Mouse (Mus musculus) hindbrain, embryonic 12.5 days (tissue): Measurements from ENCODE around the gene Sqstm1. TPM values are rescaled to one million over a fixed set of nuclear protein-coding genes. Genes with fewer than 3 reads are reported as not detected.

Experiments
- ATAC-seq: fragments of 200-750 bp; cut with Nextera tagmentation; 2 replicates; pipeline ENCODE4 v1.8.0; 2017; ENCODE audit warnings: moderate TSS enrichment; ENCODE audit not compliant: low FRiP score
- H3K27ac ChIP-seq: fragments of 300-500 bp; sonication (generic); 2 replicates; pipeline ENCODE4 v1.5.1; 2016; ENCODE audit warnings: mild to moderate bottlenecking
- H3K27me3 ChIP-seq: fragments of 300-500 bp; sonication (generic); 2 replicates; pipeline ENCODE4 v1.6.1; 2016; ENCODE audit warnings: mild to moderate bottlenecking
- H3K36me3 ChIP-seq: fragments of 300-500 bp; sonication (generic); 2 replicates; pipeline ENCODE4 v1.6.1; 2016; ENCODE audit warnings: mild to moderate bottlenecking
- H3K4me1 ChIP-seq: fragments of 300-500 bp; sonication (generic); 2 replicates; pipeline ENCODE4 v1.6.1; 2016
- H3K4me2 ChIP-seq: fragments of 300-500 bp; sonication (generic); replicated peaks from 2 replicates; pipeline ENCODE4 v1.6.1; 2016; ENCODE audit warnings: mild to moderate bottlenecking
- H3K4me3 ChIP-seq: fragments of 300-500 bp; sonication (generic); 2 replicates; pipeline ENCODE4 v1.5.1; 2016; ENCODE audit warnings: mild to moderate bottlenecking
- H3K9ac ChIP-seq: fragments of 300-500 bp; sonication (generic); 2 replicates; pipeline ENCODE4 v1.6.1; 2016; ENCODE audit warnings: mild to moderate bottlenecking, moderate library complexity
- H3K9me3 ChIP-seq: fragments of 300-500 bp; sonication (generic); replicated peaks from 2 replicates; pipeline ENCODE4 v1.6.1; 2016; ENCODE audit warnings: mild to moderate bottlenecking
- WGBS: fragments of 180-500 bp; shearing (Covaris S2); methylation state at CpG from one replicate; pipeline ENCODE4 v1.1.7; 2016; 5-methylcytosine and 5-hydroxymethylcytosine counted together
- polyA plus RNA-seq: library from polyadenylated mRNA; unstranded; fragments of >200 nt; fragmentation: Nextera tagmentation; extraction: Ambion mirVana; gene quantifications from 2 replicates; pipeline ENCODE4 v1.2.1, GENCODE M21; 2016

Sqstm1 gene
- polyA plus RNA-seq, result 231 and 234 TPM in 2 replicates

DNA sequence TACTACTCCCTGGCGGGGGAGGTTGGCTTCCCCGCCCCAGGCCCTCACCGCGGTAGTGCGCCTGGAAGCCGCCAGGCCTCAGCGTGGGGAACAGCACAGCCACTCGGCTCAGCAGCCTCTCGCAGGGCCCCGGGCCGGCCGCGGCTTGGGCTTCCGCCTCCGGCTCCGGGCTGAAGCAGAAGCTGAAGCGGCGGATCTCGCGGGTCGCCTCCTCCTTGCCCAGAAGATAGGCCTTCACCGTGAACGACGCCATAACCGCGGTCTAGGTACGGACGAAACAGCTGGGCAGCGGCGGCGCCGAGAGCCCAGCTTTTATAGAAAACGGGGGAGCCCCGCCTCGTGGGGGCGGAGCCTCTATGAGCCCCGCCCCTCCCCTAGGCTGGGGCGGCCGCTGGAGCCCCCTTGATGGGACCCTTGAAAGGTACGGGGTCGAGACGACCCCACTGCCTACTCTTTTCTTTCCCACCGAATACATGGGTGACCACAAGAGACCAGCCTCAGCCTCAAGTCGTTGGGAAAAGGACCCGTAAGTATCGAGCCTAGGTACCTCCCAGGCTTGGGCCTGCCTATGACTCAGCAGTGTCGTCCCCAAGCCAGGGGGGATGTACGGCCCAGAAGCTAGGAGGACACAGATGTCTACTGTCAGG lies at the start of gene Sqstm1, which contains the start of gene Mgat4b:
Gene Sqstm1 (minus strand): TSS at position 323 of the 647 bp plus-strand sequence.
Gene Mgat4b (plus strand): TSS at position 386 of the 647 bp plus-strand sequence.
- peak within 1 kb of the TSS; percentile 61 for H3K4me2 ChIP-seq
- H3K4me3 ChIP-seq, result peak within 1 kb of the TSS; percentile 93
- under 1% methylated on average over 48 of the region's 48 CpGs for WGBS
- peaks cover 26% of the 10 kb centered on the region for H3K36me3 ChIP-seq
- H3K4me1 ChIP-seq, result peaks cover 17% of the 10 kb centered on the region
- no peaks in the 10 kb centered on the region for H3K27me3 ChIP-seq
- peak within 1 kb of the TSS; percentile 94 for H3K9ac ChIP-seq
- H3K9me3 ChIP-seq, result no peaks in the 10 kb centered on the region
- peak within 1 kb of the TSS; percentile 97 for H3K27ac ChIP-seq
- peak; percentile 83 for ATAC-seq

- WGBS, result 89% methylated on average over 7 of the region's 7 CpGs
- H3K36me3 ChIP-seq, result peaks cover 79% of the 10 kb centered on the region
- no peaks in the 10 kb centered on the region for H3K27me3 ChIP-seq
- H3K9me3 ChIP-seq, result no peaks in the 10 kb centered on the region; the same call in 1 of the 2 replicates
- H3K27ac ChIP-seq, result no peak overlapping the region
- ATAC-seq, result no peak
- no peak overlapping the region for H3K4me3 ChIP-seq
- H3K9ac ChIP-seq, result no peak overlapping the region
- no peaks in the 10 kb centered on the region for H3K4me1 ChIP-seq
- no peak overlapping the region for H3K4me2 ChIP-seq
These were observed 47.7 kb upstream of the Sqstm1 start for GRCm38 (mm10) chr11:50258310-50258709.

DNA sequence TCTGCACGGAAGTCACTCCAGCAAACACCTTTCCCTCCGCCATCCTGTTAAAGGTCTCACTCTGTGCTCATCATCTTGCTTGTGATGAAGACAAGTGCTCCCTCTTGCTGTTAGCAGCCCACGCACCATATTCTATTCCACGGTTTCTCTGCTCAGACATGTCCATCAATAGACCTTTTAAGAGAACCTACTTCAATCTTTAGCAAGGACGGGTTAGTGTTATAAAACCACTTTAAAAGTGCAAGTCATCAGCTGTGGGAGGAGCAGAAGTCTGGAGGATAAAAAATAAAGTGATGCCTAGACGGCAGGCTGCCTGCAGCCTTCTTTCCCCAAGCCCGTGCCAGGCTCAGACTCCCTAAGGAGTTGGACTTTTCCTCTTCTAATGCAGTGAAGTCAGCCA lies 46.0 kb upstream of the Sqstm1 start:
- H3K36me3 ChIP-seq, result peaks cover 63% of the 10 kb centered on the region

DNA sequence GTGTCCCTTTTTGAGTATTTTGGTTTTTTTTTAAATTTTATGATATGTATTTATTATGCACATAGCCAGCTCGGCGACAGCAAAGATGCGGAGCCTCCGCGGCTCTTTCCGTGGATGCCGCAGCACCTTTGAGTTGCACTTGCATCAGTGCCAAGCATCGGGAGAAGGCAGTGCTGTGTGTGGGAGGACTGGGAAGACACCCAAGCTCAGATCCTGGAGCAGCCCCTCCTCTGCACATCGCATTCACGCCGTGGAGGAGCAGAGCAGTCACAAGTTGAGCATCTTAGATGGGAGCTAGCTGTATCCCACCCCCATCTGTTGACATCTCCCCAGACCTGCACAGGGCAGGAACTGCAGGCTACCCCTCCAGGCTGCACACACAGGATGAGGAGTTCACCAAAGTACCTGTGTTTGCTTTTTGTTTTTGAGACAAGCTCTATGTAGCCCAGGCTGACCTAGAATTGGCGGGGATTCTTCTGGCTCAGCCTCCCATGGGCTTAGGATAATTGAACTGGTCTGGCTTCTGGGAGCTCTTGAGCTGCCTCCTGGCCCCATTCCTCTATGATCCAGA lies 43.5 kb upstream of the Sqstm1 start:
- Histone ChIP-seq H3K9ac (no peak overlapping the region), H3K4me1 (peaks cover 7% of the 10 kb centered on the region; the same call in 1 of the 2 replicates), H3K36me3 (peaks cover 38% of the 10 kb centered on the region), H3K27ac (no peak overlapping the region), H3K27me3 (no peaks in the 10 kb centered on the region), H3K4me3 (no peak overlapping the region), H3K9me3 (no peaks in the 10 kb centered on the region; the same call in 1 of the 2 replicates), H3K4me2 (no peak overlapping the region)
- WGBS, result 87% methylated on average over 12 of the region's 12 CpGs
- ATAC-seq, result no peak

More for the DNA sequence above, 46.0 kb upstream of the Sqstm1 start:
- H3K9me3 ChIP-seq, result no peaks in the 10 kb centered on the region; the same call in 1 of the 2 replicates
- peaks cover 7% of the 10 kb centered on the region; the same call in 1 of the 2 replicates for H3K4me1 ChIP-seq
- 91% methylated on average over 7 of the region's 7 CpGs for WGBS
- no peak for ATAC-seq
- no peak overlapping the region for H3K9ac ChIP-seq
- no peaks in the 10 kb centered on the region for H3K27me3 ChIP-seq
- H3K4me2 ChIP-seq, result no peak overlapping the region
- H3K4me3 ChIP-seq, result no peak overlapping the region
- H3K27ac ChIP-seq, result no peak overlapping the region

GRCm38 (mm10) chr11:50253393-50253792 lies 42.8 kb upstream of the Sqstm1 start:
- Histone ChIP-seq H3K9me3 (no peaks in the 10 kb centered on the region; the same call in 1 of the 2 replicates), H3K27ac (peak overlapping the region; percentile 8; the same call in 1 of the 2 replicates), H3K4me2 (no peak overlapping the region), H3K36me3 (peaks cover 31% of the 10 kb centered on the region), H3K4me3 (no peak overlapping the region), H3K27me3 (no peaks in the 10 kb centered on the region), H3K4me1 (peaks cover 7% of the 10 kb centered on the region; the same call in 1 of the 2 replicates), H3K9ac (no peak overlapping the region)
- 63% methylated on average over 1 of the region's 1 CpGs for WGBS
- no peak for ATAC-seq

DNA sequence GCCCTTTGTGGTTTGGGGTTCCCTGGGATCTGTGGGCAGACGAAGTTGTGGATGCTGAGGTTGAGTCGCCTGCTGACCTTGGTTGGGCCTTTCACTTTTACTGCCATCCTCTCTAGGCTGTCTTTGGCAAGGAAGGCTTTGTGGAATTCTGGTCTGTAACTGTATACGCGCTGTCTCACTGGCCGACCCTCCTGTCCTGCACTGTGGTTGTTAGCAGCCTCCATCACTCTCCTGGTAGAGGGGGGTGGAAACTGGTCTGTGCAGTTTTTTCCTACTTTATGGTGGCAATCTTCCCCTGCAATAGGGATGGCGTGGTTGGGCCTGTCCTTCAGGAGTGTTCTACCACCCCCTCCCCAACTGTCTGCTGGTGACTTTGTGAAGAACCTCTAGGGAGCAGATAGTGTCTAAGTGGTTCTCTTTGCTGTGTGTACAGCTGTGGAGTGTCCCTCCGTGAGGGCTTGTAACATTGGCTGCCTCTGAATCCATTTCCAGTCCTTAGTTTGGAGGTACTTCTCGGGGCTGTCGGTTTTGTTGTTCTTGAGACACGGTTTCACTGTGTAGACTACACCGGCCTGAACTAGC lies 42.1 kb upstream of the Sqstm1 start:
- H3K9me3 ChIP-seq, result no peaks in the 10 kb centered on the region
- no peaks in the 10 kb centered on the region for H3K27me3 ChIP-seq
- no peak overlapping the region for H3K9ac ChIP-seq
- H3K4me1 ChIP-seq, result peaks cover 7% of the 10 kb centered on the region; the same call in 1 of the 2 replicates
- no peak overlapping the region for H3K4me3 ChIP-seq
- WGBS, result 73% methylated on average over 11 of the region's 11 CpGs
- no peak overlapping the region for H3K4me2 ChIP-seq
- H3K36me3 ChIP-seq, result peaks cover 25% of the 10 kb centered on the region
- no peak for ATAC-seq
- peak overlapping the region; percentile 40; the same call in 1 of the 2 replicates for H3K27ac ChIP-seq

- 0 out of 2 replicates have a peak overlapping the region, but pooled peaks have one; percentile 40 for H3K27ac ChIP-seq
- H3K4me1 ChIP-seq, result peaks cover 7% of the 10 kb centered on the region; the same call in 1 of the 2 replicates
- H3K27me3 ChIP-seq, result no peaks in the 10 kb centered on the region
- no peak overlapping the region for H3K4me3 ChIP-seq
- WGBS, result 63% methylated on average over 3 of the region's 3 CpGs
- H3K36me3 ChIP-seq, result peaks cover 19% of the 10 kb centered on the region
- ATAC-seq, result no peak
- no peak overlapping the region for H3K9ac ChIP-seq
- no peak overlapping the region for H3K4me2 ChIP-seq
- no peaks in the 10 kb centered on the region for H3K9me3 ChIP-seq
These were observed 41.5 kb upstream of the Sqstm1 start for GRCm38 (mm10) chr11:50252166-50252565.

DNA sequence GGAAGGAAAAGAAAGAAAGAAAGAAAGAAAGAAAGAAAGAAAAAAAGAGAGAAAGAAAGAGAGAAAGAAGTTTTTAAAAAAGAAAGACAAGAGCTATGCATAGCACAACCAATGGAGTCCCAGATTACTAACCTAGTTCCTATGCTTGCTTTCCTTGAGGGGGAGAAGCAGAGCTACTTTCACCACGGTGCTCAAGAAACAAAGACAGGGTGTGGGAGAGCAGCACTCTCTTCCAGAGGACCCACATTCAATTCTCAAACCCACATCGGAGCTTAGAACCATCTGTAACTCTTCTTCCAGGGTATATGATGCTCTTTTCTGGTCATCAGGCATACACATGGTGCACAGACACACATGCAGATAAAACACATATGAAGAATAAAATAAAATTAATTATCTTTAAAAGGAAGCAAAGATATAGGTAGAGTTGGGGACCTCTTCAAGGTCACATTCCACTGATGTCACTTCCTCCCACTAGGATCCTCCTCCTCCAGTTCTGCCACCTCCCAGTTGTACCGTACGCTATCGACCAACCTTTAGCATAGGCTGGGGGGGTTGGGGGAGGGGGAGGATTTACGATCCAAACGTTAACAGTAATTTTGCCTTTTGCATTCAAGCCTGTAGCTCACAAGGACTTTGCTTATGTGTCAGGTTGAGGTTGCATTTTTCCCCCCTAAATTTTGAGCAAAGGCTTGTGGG lies 38.0 kb upstream of the Sqstm1 start:
- no peaks in the 10 kb centered on the region for H3K9me3 ChIP-seq
- no peak overlapping the region for H3K9ac ChIP-seq
- H3K4me3 ChIP-seq, result no peak overlapping the region
- no peak overlapping the region for H3K27ac ChIP-seq
- H3K36me3 ChIP-seq, result no peaks in the 10 kb centered on the region
- H3K4me1 ChIP-seq, result peaks cover 7% of the 10 kb centered on the region; the same call in 1 of the 2 replicates
- no peak for ATAC-seq
- no peaks in the 10 kb centered on the region for H3K27me3 ChIP-seq
- H3K4me2 ChIP-seq, result no peak overlapping the region
- WGBS, result 88% methylated on average over 7 of the region's 7 CpGs

DNA sequence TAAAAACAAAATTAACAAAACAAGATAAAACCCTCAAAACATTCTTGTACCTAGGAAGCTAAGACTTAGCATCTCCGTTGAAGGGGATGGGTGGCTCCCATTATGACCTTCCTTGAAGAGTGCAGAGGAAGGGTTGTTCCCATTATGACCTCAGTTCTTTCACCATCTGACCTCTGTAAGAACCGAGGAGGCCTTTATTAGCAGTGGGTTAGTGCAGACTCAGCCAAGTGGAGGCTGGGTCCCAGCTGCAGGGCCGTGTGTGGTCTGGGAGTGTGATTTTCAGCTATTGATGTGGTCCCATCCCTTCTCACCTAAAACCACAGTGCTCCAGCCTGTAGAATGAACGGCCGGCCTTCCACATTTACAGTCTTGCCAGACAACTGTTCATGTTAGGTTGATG lies 34.6 kb upstream of the Sqstm1 start:
- Histone ChIP-seq H3K4me3 (no peak overlapping the region), H3K36me3 (no peaks in the 10 kb centered on the region), H3K4me1 (no peaks in the 10 kb centered on the region), H3K9ac (no peak overlapping the region), H3K27me3 (no peaks in the 10 kb centered on the region), H3K9me3 (no peaks in the 10 kb centered on the region), H3K4me2 (no peak overlapping the region), H3K27ac (no peak overlapping the region)
- ATAC-seq, result no peak
- 67% methylated on average over 5 of the region's 5 CpGs for WGBS

DNA sequence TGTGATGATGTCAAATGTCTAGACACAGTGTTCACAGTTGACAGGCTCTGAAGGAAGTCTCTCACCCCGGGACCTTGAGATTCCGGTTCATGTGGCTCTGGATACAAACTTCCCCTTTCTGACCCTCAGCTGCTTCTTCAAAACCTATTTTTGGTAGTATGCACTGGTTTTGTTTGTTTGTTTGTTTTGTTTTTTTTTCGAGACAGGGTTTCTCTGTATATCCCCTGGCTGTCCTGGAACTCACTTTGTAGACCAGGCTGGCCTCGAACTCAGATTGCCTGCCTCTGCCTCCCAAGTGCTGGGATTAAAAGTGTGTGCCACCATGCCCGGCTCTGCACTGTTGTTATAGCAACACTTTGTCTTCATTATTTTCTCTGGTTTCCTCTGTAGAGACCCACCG lies 33.3 kb upstream of the Sqstm1 start:
- Histone ChIP-seq H3K4me1 (no peaks in the 10 kb centered on the region), H3K27ac (no peak overlapping the region), H3K27me3 (peaks cover 5% of the 10 kb centered on the region; the same call in 1 of the 2 replicates), H3K4me3 (no peak overlapping the region), H3K9ac (no peak overlapping the region), H3K36me3 (no peaks in the 10 kb centered on the region), H3K9me3 (no peaks in the 10 kb centered on the region), H3K4me2 (no peak overlapping the region)
- no peak for ATAC-seq
- 80% methylated on average over 6 of the region's 6 CpGs for WGBS

- H3K36me3 ChIP-seq, result no peaks in the 10 kb centered on the region
- WGBS, result 93% methylated on average over 7 of the region's 7 CpGs
- H3K9ac ChIP-seq, result no peak overlapping the region
- no peaks in the 10 kb centered on the region for H3K9me3 ChIP-seq
- peaks cover 40% of the 10 kb centered on the region for H3K27me3 ChIP-seq
- peaks cover 14% of the 10 kb centered on the region for H3K4me1 ChIP-seq
- no peak for ATAC-seq
- H3K27ac ChIP-seq, result no peak overlapping the region
- no peak overlapping the region for H3K4me3 ChIP-seq
- no peak overlapping the region for H3K4me2 ChIP-seq
These were observed 29.7 kb upstream of the Sqstm1 start for GRCm38 (mm10) chr11:50240235-50240911.
